Mouse (Mus musculus) urinary bladder, postnatal 14 days (tissue): ENCODE measurements around the gene Taco1.
"Not testable (repeated sequence)": the region's sequence is repeated elsewhere in the genome, so short reads cannot be mapped to it uniquely, and the experiment has no call there.

Experiments
- DNase-seq: peaks from one replicate; pipeline ENCODE4 v3.0.0; 2021; ENCODE audit warnings: low spot score

Gene Taco1

GRCm38 (mm10) chr11:106065923-106066571 lies at the start of gene Taco1:
Gene Taco1 (plus strand): TSS chr11:106066061.
- peak; percentile 96 for DNase-seq

- no peak for DNase-seq
Observed at GRCm38 (mm10) chr11:106016440-106016839, 49.4 kb upstream of the Taco1 start.

GRCm38 (mm10) chr11:106020051-106020763 lies 45.7 kb upstream of the Taco1 start:
- no peak for DNase-seq

GRCm38 (mm10) chr11:106025774-106026173 lies 40.1 kb upstream of the Taco1 start:
- DNase-seq: no peak

- peak; percentile 53 for DNase-seq
Observed at GRCm38 (mm10) chr11:106026465-106027151, 39.3 kb upstream of the Taco1 start.

GRCm38 (mm10) chr11:106027607-106028006 lies 38.3 kb upstream of the Taco1 start:
- no peak for DNase-seq

GRCm38 (mm10) chr11:106032074-106032473 lies 33.8 kb upstream of the Taco1 start:
- not testable (repeated sequence) for DNase-seq

GRCm38 (mm10) chr11:106033491-106033919 lies 32.4 kb upstream of the Taco1 start:
- no peak for DNase-seq

GRCm38 (mm10) chr11:106034986-106035385 lies 30.9 kb upstream of the Taco1 start:
- no peak for DNase-seq

- DNase-seq: peak; percentile 95
Observed at GRCm38 (mm10) chr11:106036548-106037417, 29.1 kb upstream of the Taco1 start, which contains the start of gene Dcaf7. Gene Dcaf7 (plus strand): TSS chr11:106036872.

- DNase-seq: no peak
Observed at GRCm38 (mm10) chr11:106037418-106037751, 28.5 kb upstream of the Taco1 start.

GRCm38 (mm10) chr11:106044349-106044748 lies 21.5 kb upstream of the Taco1 start:
- DNase-seq: no peak

GRCm38 (mm10) chr11:106045256-106045655 lies 20.6 kb upstream of the Taco1 start:
- DNase-seq: no peak

- DNase-seq: no peak
Observed at GRCm38 (mm10) chr11:106045780-106046179, 20.1 kb upstream of the Taco1 start.

- DNase-seq: no peak
Observed at GRCm38 (mm10) chr11:106046584-106046983, 19.3 kb upstream of the Taco1 start.

GRCm38 (mm10) chr11:106053921-106054320 lies 11.9 kb upstream of the Taco1 start:
- no peak for DNase-seq

- DNase-seq: no peak
Observed at GRCm38 (mm10) chr11:106054600-106054999, 11.3 kb upstream of the Taco1 start.

- no peak for DNase-seq
Observed at GRCm38 (mm10) chr11:106055341-106055740, 10.5 kb upstream of the Taco1 start.

GRCm38 (mm10) chr11:106056819-106057491 lies 8.9 kb upstream of the Taco1 start:
- DNase-seq: no peak

GRCm38 (mm10) chr11:106058020-106058419 lies 7.8 kb upstream of the Taco1 start:
- DNase-seq: no peak

- no peak for DNase-seq
Observed at GRCm38 (mm10) chr11:106060549-106060948, 5.3 kb upstream of the Taco1 start.
